Mouse (Mus musculus): ENCODE measurements around the gene Trit1. TPM values are rescaled to one million over a fixed set of nuclear protein-coding genes. Genes with fewer than 3 reads are reported as not detected.

Gene Trit1
- polyA plus RNA-seq, 1 experiment: 6.3 TPM

GRCm38 (mm10) chr4:123013346-123013945, 3.0 kb upstream of the Trit1 start:
- Histone ChIP-seq H3K79me2 (ENCODE audit: control insufficient read depth, insufficient read depth) (peaks cover 21% of the 10 kb centered on the region), H3K36me3 (ENCODE audit: control insufficient read depth, insufficient read depth) (no peaks in the 10 kb centered on the region), H3K79me3 (ENCODE audit: low read depth) (peaks cover 17% of the 10 kb centered on the region), H3K4me3 (ENCODE audit: insufficient read depth, poor library complexity, severe bottlenecking) (no peak overlapping the region), H3ac (ENCODE audit: control insufficient read depth, insufficient read length, low read depth) (no peak overlapping the region), H3K27me3 (ENCODE audit: control insufficient read depth, insufficient read depth, insufficient read length) (no peaks in the 10 kb centered on the region)
- no peak for TF ChIP-seq CEBPB (IDR thresholded peaks at IDR 0.05; ENCODE audit: low read depth)
- TF ChIP-seq CTCF (IDR thresholded peaks at IDR 0.05; ENCODE audit: control insufficient read depth, insufficient read depth, insufficient read length): no peak
- no peak for TF ChIP-seq MAX (IDR thresholded peaks at IDR 0.05)
- no peak for TF ChIP-seq FOSL1 (IDR thresholded peaks at IDR 0.05; ENCODE audit: insufficient read depth, low read length, poor library complexity, severe bottlenecking)

- no peak overlapping the region for H3K4me3 ChIP-seq (ENCODE audit: insufficient read depth, poor library complexity, severe bottlenecking)
- H3K27me3 ChIP-seq (ENCODE audit: control insufficient read depth, insufficient read depth, insufficient read length): no peaks in the 10 kb centered on the region
- no peak for TF ChIP-seq CEBPB (IDR thresholded peaks at IDR 0.05; ENCODE audit: low read depth)
- no peak for TF ChIP-seq CTCF (IDR thresholded peaks at IDR 0.05; ENCODE audit: control insufficient read depth, insufficient read depth, insufficient read length)
- no peak for TF ChIP-seq MYOG (IDR thresholded peaks at IDR 0.05; ENCODE audit: control insufficient read depth, extremely low read depth, insufficient read length)
- no peak for TF ChIP-seq FOSL1 (IDR thresholded peaks at IDR 0.05; ENCODE audit: insufficient read depth, low read length, poor library complexity, severe bottlenecking)
- TF ChIP-seq USF1 (IDR thresholded peaks at IDR 0.05; ENCODE audit: low read depth): no peak
- TF ChIP-seq MAX (IDR thresholded peaks at IDR 0.05): no peak
- TF ChIP-seq MYOD1 (IDR thresholded peaks at IDR 0.05; ENCODE audit: control insufficient read depth, insufficient read length, low read depth): no peak
- no peak overlapping the region for H3ac ChIP-seq (ENCODE audit: control insufficient read depth, insufficient read length, low read depth)
- peaks cover 27% of the 10 kb centered on the region for H3K79me2 ChIP-seq (ENCODE audit: control insufficient read depth, insufficient read depth)
- H3K36me3 ChIP-seq (ENCODE audit: control insufficient read depth, insufficient read depth): no peaks in the 10 kb centered on the region
- peaks cover 21% of the 10 kb centered on the region for H3K79me3 ChIP-seq (ENCODE audit: low read depth)
These were observed 2.4 kb upstream of the Trit1 start for GRCm38 (mm10) chr4:123013949-123014406.

- peaks cover 2% of the 10 kb centered on the region for H3K36me3 ChIP-seq (ENCODE audit: control insufficient read depth, insufficient read depth)
- no peaks in the 10 kb centered on the region for H3K27me3 ChIP-seq (ENCODE audit: control insufficient read depth, insufficient read depth, insufficient read length)
- no peak overlapping the region for H3K4me3 ChIP-seq (ENCODE audit: insufficient read depth, poor library complexity, severe bottlenecking)
- H3K79me2 ChIP-seq (ENCODE audit: control insufficient read depth, insufficient read depth): peaks cover 34% of the 10 kb centered on the region
- H3ac ChIP-seq (ENCODE audit: control insufficient read depth, insufficient read length, low read depth): no peak overlapping the region
- H3K79me3 ChIP-seq (ENCODE audit: low read depth): peaks cover 29% of the 10 kb centered on the region
- TF ChIP-seq USF1 (IDR thresholded peaks at IDR 0.05; ENCODE audit: low read depth) (no peak), MAX (IDR thresholded peaks at IDR 0.05) (no peak), CTCF (IDR thresholded peaks at IDR 0.05; ENCODE audit: control insufficient read depth, insufficient read depth, insufficient read length) (no peak), MYOD1 (IDR thresholded peaks at IDR 0.05; ENCODE audit: control insufficient read depth, insufficient read length, low read depth) (no peak), FOSL1 (IDR thresholded peaks at IDR 0.05; ENCODE audit: insufficient read depth, low read length, poor library complexity, severe bottlenecking) (no peak), MYOG (IDR thresholded peaks at IDR 0.05; ENCODE audit: control insufficient read depth, extremely low read depth, insufficient read length) (no peak), CEBPB (IDR thresholded peaks at IDR 0.05; ENCODE audit: low read depth) (no peak)
These were observed 1.7 kb upstream of the Trit1 start for GRCm38 (mm10) chr4:123014501-123015282.

- no peak overlapping the region for H3ac ChIP-seq (ENCODE audit: control insufficient read depth, insufficient read length, low read depth)
- peaks cover 83% of the 10 kb centered on the region for H3K79me3 ChIP-seq (ENCODE audit: low read depth)
- peaks cover 29% of the 10 kb centered on the region for H3K36me3 ChIP-seq (ENCODE audit: control insufficient read depth, insufficient read depth)
- no peak overlapping the region for H3K4me3 ChIP-seq (ENCODE audit: insufficient read depth, poor library complexity, severe bottlenecking)
- H3K27me3 ChIP-seq (ENCODE audit: control insufficient read depth, insufficient read depth, insufficient read length): no peaks in the 10 kb centered on the region
- TF ChIP-seq MAX (IDR thresholded peaks at IDR 0.05) (no peak), CTCF (IDR thresholded peaks at IDR 0.05; ENCODE audit: control insufficient read depth, insufficient read depth, insufficient read length) (no peak), FOSL1 (IDR thresholded peaks at IDR 0.05; ENCODE audit: insufficient read depth, low read length, poor library complexity, severe bottlenecking) (no peak), MYOD1 (IDR thresholded peaks at IDR 0.05; ENCODE audit: control insufficient read depth, insufficient read length, low read depth) (no peak), USF1 (IDR thresholded peaks at IDR 0.05; ENCODE audit: low read depth) (no peak), CEBPB (IDR thresholded peaks at IDR 0.05; ENCODE audit: low read depth) (no peak), MYOG (IDR thresholded peaks at IDR 0.05; ENCODE audit: control insufficient read depth, extremely low read depth, insufficient read length) (no peak)
- H3K79me2 ChIP-seq (ENCODE audit: control insufficient read depth, insufficient read depth): peaks cover 100% of the 10 kb centered on the region
These were observed 5.2 kb downstream of the Trit1 start for GRCm38 (mm10) chr4:123021591-123021990.

- TF ChIP-seq USF1 (IDR thresholded peaks at IDR 0.05; ENCODE audit: low read depth): no peak
- no peak for TF ChIP-seq MYOG (IDR thresholded peaks at IDR 0.05; ENCODE audit: control insufficient read depth, extremely low read depth, insufficient read length)
- TF ChIP-seq CEBPB (IDR thresholded peaks at IDR 0.05; ENCODE audit: low read depth): no peak
- no peak for TF ChIP-seq CTCF (IDR thresholded peaks at IDR 0.05; ENCODE audit: control insufficient read depth, insufficient read depth, insufficient read length)
- no peak for TF ChIP-seq FOSL1 (IDR thresholded peaks at IDR 0.05; ENCODE audit: insufficient read depth, low read length, poor library complexity, severe bottlenecking)
- TF ChIP-seq MAX (IDR thresholded peaks at IDR 0.05): no peak
- no peak for TF ChIP-seq MYOD1 (IDR thresholded peaks at IDR 0.05; ENCODE audit: control insufficient read depth, insufficient read length, low read depth)
- Histone ChIP-seq H3K79me3 (ENCODE audit: low read depth) (peaks cover 77% of the 10 kb centered on the region), H3K79me2 (ENCODE audit: control insufficient read depth, insufficient read depth) (peaks cover 100% of the 10 kb centered on the region), H3K4me3 (ENCODE audit: insufficient read depth, poor library complexity, severe bottlenecking) (no peak overlapping the region), H3ac (ENCODE audit: control insufficient read depth, insufficient read length, low read depth) (no peak overlapping the region), H3K36me3 (ENCODE audit: control insufficient read depth, insufficient read depth) (peaks cover 42% of the 10 kb centered on the region), H3K27me3 (ENCODE audit: control insufficient read depth, insufficient read depth, insufficient read length) (no peaks in the 10 kb centered on the region)
These were observed 6.5 kb downstream of the Trit1 start for GRCm38 (mm10) chr4:123022896-123023295.

Measured in C2C12 (cell line).